Mouse (Mus musculus): ENCODE results near the gene Gm5751. TPM values are rescaled to one million over a fixed set of nuclear protein-coding genes. Genes with fewer than 3 reads are reported as not detected.
"Not testable (repeated sequence)": the region's sequence is repeated elsewhere in the genome, so short reads cannot be mapped to it uniquely, and the experiment has no call there.

The Gm5751 gene
- polyA plus RNA-seq (2015; fragmentation: Nextera tagmentation; extraction: Ambion mirVana), result not detected in 2 replicates

DNA sequence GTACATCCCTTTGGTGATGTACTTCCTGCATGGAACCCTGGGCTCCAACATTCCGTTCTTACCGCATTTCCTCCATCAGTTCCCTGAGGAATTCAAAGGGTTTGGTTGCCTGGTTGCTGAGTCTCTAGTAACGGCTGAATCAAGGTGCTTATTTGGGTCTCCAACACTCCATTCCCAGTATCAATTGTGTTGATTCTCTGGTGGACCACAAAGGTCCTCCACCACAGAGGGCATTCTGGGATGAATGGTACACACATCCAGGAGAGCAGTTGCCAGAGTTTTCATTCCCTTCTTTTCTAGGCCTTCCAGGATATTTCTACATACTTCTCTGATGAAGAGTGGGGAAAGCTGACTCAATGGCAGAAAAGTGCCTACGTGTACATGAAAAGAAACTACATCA is at the start of gene Gm5751:
Gene Gm5751 (plus strand): TSS at position 301 of the 400 bp plus-strand sequence.
- H3K4me1 ChIP-seq; ATAC-seq (ENCODE audit: low FRiP score); H3K27ac ChIP-seq (replicated peaks); H3K36me3 ChIP-seq; H3K27me3 ChIP-seq (replicated peaks); H3K4me2 ChIP-seq; H3K4me3 ChIP-seq (replicated peaks); H3K9ac ChIP-seq (replicated peaks); H3K9me3 ChIP-seq (replicated peaks): not testable (repeated sequence)
- WGBS, result 95% methylated on average over 4 of the region's 4 CpGs

GRCm38 (mm10) chrX:8832043-8832442 is 42.0 kb upstream of the Gm5751 start:
- Histone ChIP-seq H3K4me1 (no peaks in the 10 kb centered on the region), H3K9ac (replicated peaks) (no peak overlapping the region), H3K4me2 (no peak overlapping the region), H3K27me3 (replicated peaks) (no peaks in the 10 kb centered on the region), H3K27ac (replicated peaks) (no peak overlapping the region), H3K36me3 (no peaks in the 10 kb centered on the region), H3K4me3 (replicated peaks) (no peak overlapping the region), H3K9me3 (replicated peaks) (no peaks in the 10 kb centered on the region)
- ATAC-seq (ENCODE audit: low FRiP score), result no peak

DNA sequence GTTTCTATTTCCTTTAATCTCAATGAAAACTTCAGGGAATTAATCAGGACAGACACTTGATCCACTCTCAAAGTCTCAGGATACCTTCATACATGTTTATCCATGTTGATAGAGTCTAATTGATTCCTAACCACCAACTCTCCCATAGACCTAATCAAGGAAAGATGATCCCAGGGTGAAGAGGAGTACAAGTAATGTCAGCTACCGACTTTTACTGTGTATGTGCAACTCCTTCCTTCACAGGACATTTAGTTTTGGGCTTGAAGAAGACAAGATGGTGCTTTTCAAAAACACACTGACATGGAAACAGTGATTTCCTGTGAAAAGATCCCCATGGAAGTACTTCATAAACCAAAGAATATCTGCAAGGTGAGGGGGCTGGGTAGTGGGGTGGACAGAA is 30.4 kb upstream of the Gm5751 start, which contains the start of gene Gm6592:
Gene Gm6592 (plus strand): TSS at position 301 of the 400 bp plus-strand sequence.
- Histone ChIP-seq H3K4me1 (no peaks in the 10 kb centered on the region), H3K36me3 (no peaks in the 10 kb centered on the region)
- 66% methylated on average over 1 of the region's 1 CpGs for WGBS

GRCm38 (mm10) chrX:8852486-8852885 is 21.6 kb upstream of the Gm5751 start:
- no peak overlapping the region for H3K27ac ChIP-seq (replicated peaks)
- WGBS, result 94% methylated on average over 10 of the region's 10 CpGs
- H3K4me3 ChIP-seq (replicated peaks), result no peak overlapping the region
- H3K27me3 ChIP-seq (replicated peaks), result no peaks in the 10 kb centered on the region
- no peaks in the 10 kb centered on the region for H3K36me3 ChIP-seq
- no peak overlapping the region for H3K9ac ChIP-seq (replicated peaks)
- no peaks in the 10 kb centered on the region for H3K9me3 ChIP-seq (replicated peaks)
- H3K4me2 ChIP-seq, result no peak overlapping the region
- H3K4me1 ChIP-seq, result no peaks in the 10 kb centered on the region
- ATAC-seq (ENCODE audit: low FRiP score), result no peak

More for the DNA sequence above, 30.4 kb upstream of the Gm5751 start, which contains the start of gene Gm6592:
- Histone ChIP-seq H3K9me3 (replicated peaks) (no peaks in the 10 kb centered on the region), H3K27me3 (replicated peaks) (no peaks in the 10 kb centered on the region), H3K27ac (replicated peaks) (no peak within 1 kb of the TSS), H3K4me2 (no peak within 1 kb of the TSS), H3K4me3 (replicated peaks) (no peak within 1 kb of the TSS), H3K9ac (replicated peaks) (no peak within 1 kb of the TSS)
- ATAC-seq (ENCODE audit: low FRiP score), result no peak

DNA sequence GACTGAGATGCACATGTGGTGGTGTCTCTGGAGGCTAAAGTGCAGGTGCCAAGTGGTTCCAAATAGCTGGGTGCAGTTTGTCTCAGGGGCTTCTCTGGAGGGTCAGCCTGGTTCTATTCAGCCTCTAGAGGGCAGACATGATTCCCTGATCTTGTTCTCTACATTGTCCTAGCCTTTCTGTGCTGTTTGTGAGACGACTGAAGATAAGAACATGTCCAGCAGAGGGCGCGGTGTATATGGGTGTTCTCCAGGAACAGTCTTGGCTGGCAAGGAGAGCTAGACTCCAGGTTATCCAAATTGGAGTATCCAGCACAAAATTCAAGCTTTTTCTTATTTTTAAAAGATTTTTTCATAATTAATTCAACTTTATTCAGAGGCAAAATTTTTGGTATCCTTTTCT is 9.7 kb upstream of the Gm5751 start:
- 15% methylated on average over 3 of the region's 3 CpGs for WGBS
- H3K4me3 ChIP-seq (replicated peaks); H3K4me2 ChIP-seq; H3K9ac ChIP-seq (replicated peaks); H3K36me3 ChIP-seq; H3K27me3 ChIP-seq (replicated peaks); H3K9me3 ChIP-seq (replicated peaks); ATAC-seq (ENCODE audit: low FRiP score); H3K4me1 ChIP-seq; H3K27ac ChIP-seq (replicated peaks): not testable (repeated sequence)

- H3K4me1 ChIP-seq, result no peaks in the 10 kb centered on the region
- no peaks in the 10 kb centered on the region for H3K27me3 ChIP-seq (replicated peaks)
- H3K36me3 ChIP-seq, result 0 out of 2 replicates have a peak, but pooled peaks cover 3% of the 10 kb centered on the region
- no peak overlapping the region for H3K4me2 ChIP-seq
- no peak overlapping the region for H3K4me3 ChIP-seq (replicated peaks)
- no peak overlapping the region for H3K9ac ChIP-seq (replicated peaks)
- no peak for ATAC-seq (ENCODE audit: low FRiP score)
- no peaks in the 10 kb centered on the region for H3K9me3 ChIP-seq (replicated peaks)
- 70% methylated on average over 4 of the region's 4 CpGs for WGBS
- H3K27ac ChIP-seq (replicated peaks), result no peak overlapping the region
Observed at GRCm38 (mm10) chrX:8884336-8884735, 10.3 kb downstream of the Gm5751 start.

- peak overlapping the region; percentile 52 for H3K4me3 ChIP-seq (replicated peaks)
- peak overlapping the region; percentile 61 for H3K4me2 ChIP-seq
- no peaks in the 10 kb centered on the region for H3K9me3 ChIP-seq (replicated peaks)
- ATAC-seq (ENCODE audit: low FRiP score), result peak; percentile 73
- peak overlapping the region; percentile 84; the same call in 1 of the 2 replicates for H3K27ac ChIP-seq (replicated peaks)
- H3K36me3 ChIP-seq, result 0 out of 2 replicates have a peak, but pooled peaks cover 3% of the 10 kb centered on the region
- WGBS, result 37% methylated on average over 8 of the region's 9 CpGs
- peaks cover 7% of the 10 kb centered on the region; the same call in 1 of the 2 replicates for H3K4me1 ChIP-seq
- H3K27me3 ChIP-seq (replicated peaks), result no peaks in the 10 kb centered on the region
- peak overlapping the region; percentile 72 for H3K9ac ChIP-seq (replicated peaks)
Observed at GRCm38 (mm10) chrX:8891975-8892342, 17.9 kb downstream of the Gm5751 start.

DNA sequence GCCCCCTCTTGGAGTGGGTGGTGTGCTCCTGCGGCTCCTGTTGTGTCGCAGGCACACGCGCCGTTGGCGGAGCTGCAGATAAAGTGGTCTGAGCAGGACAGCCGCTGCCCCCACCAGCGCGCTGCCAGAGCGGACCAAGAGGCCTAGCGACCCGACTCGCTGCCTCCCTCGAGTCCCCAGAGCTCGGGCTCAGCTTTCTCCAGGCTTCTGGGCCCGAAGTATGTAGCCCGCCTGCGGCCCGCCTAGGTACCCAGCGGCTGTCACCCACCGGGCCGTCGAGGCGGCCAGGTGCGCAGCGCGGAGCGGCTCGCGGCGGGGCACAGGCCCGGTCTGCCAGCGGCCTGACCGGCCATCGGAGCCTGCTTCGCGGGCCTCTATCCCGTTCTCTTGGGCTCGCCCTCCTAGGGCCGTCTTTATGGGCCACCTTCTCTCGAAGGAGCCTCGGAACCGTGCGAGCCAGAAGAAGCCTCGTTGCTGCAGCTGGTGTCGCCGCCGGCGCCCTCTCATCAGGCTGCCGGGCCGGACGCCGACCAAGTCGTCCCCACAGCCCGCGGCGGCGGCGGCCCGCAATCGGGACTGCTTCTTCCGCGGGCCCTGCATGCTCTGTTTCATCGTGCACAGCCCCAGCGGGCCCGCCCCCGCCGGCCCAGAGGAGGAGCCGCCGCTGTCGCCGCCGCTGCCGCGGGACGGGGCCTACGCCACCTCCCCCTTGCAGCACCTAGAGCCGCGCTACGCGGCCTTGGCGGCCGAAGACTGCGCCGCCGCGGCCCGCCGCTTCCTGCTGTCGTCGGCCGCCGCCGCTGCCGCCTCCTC is 18.5 kb downstream of the Gm5751 start, which contains the start of gene B630019K06Rik:
Gene B630019K06Rik (plus strand): TSS at position 40 of the 813 bp plus-strand sequence.
- Histone ChIP-seq H3K27ac (replicated peaks) (peak within 1 kb of the TSS; percentile 84), H3K36me3 (0 out of 2 replicates have a peak, but pooled peaks cover 3% of the 10 kb centered on the region), H3K4me1 (peaks cover 7% of the 10 kb centered on the region; the same call in 1 of the 2 replicates), H3K4me2 (peak within 1 kb of the TSS; percentile 61), H3K9ac (replicated peaks) (peak within 1 kb of the TSS; percentile 72), H3K27me3 (replicated peaks) (no peaks in the 10 kb centered on the region), H3K9me3 (replicated peaks) (no peaks in the 10 kb centered on the region), H3K4me3 (replicated peaks) (peak within 1 kb of the TSS; percentile 52)
- ATAC-seq (ENCODE audit: low FRiP score), result peak; percentile 90
- 26% methylated on average over 59 of the region's 95 CpGs for WGBS

DNA sequence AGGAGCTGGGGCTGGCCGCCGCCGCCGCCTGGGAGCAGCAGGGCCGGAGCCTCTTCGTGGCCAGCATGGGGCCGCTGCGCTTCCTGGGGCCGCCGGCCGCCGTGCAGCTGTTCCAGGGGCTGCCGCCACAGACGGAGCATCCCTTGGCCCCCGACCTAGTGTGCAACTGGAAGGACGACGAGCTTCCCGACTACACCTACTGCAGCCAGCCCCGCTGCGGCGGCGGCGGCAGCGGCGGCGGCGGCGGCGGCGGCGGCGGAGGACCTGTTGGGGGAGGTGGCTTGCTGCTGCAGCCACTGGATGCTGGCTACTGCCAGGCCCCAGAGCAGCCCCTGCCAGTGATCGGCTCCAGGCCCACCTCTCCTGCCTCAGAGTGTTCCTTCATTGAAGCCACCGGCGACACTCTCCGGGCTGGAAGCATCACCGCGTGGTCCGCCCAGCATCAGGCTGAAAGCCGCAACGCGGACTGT is 19.2 kb downstream of the Gm5751 start:
- peak overlapping the region; percentile 84 for H3K27ac ChIP-seq (replicated peaks)
- H3K4me2 ChIP-seq, result peak overlapping the region; percentile 61
- H3K9ac ChIP-seq (replicated peaks), result peak overlapping the region; percentile 72
- H3K9me3 ChIP-seq (replicated peaks), result no peaks in the 10 kb centered on the region
- peaks cover 7% of the 10 kb centered on the region; the same call in 1 of the 2 replicates for H3K4me1 ChIP-seq
- ATAC-seq (ENCODE audit: low FRiP score), result peak; percentile 69
- H3K36me3 ChIP-seq, result no peaks in the 10 kb centered on the region
- H3K27me3 ChIP-seq (replicated peaks), result no peaks in the 10 kb centered on the region
- H3K4me3 ChIP-seq (replicated peaks), result peak overlapping the region; percentile 52
- WGBS, result 27% methylated on average over 35 of the region's 42 CpGs

DNA sequence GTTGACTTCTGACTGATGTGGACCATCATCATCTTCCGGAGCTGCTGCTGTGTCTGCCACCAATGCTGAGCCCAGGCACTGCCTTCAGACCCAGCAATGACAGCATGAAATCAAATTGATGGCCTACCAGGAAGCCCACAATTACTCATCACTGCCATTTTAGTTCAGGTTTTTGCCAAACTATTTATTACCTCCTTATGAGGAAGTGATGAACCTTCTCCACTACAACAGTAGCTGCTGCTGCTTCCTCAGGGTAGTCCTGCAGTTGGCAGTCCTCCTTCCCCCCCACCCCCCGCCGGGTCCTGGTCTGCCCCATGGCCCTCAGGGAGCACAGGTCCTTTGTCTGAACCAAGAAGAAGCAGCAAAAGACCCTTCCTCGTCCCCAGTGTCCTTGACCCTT is 26.8 kb downstream of the Gm5751 start:
- 69% methylated on average over 4 of the region's 4 CpGs for WGBS

DNA sequence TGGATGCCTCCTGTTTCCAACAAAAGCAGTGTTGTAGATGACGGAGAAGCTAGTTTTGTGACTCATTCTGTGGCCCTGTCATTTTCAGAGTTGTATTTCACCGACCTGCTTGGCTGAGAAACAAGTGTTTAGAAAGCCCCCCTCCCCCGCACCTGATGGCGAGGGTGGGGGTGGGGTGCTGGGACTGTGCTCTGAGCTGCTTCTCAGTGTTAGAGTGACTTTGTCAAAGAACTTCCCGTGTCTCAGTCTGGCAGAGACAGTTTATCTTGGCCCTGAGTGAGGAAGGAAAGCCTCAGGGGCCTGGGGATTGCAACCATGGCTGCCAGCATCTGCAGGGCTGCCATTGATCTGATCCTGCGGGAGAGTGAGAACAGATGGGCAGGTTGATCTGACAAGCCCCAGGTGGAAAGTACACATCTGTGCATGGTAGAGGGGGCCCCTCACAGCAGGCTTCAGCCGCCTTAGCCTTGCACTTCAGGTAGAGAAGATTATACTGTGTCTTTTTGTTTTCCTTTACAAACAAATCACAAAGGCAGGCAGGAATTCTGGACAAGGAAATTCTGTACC is 27.9 kb downstream of the Gm5751 start:
- H3K4me3 ChIP-seq (replicated peaks), result no peak overlapping the region
- no peaks in the 10 kb centered on the region for H3K27me3 ChIP-seq (replicated peaks)
- no peak overlapping the region for H3K27ac ChIP-seq (replicated peaks)
- ATAC-seq (ENCODE audit: low FRiP score), result peak; percentile 24; the same call in 1 of the 2 replicates
- H3K9ac ChIP-seq (replicated peaks), result no peak overlapping the region
- H3K4me2 ChIP-seq, result no peak overlapping the region
- no peaks in the 10 kb centered on the region for H3K36me3 ChIP-seq
- WGBS, result 46% methylated on average over 7 of the region's 7 CpGs
- H3K4me1 ChIP-seq, result peaks cover 6% of the 10 kb centered on the region
- H3K9me3 ChIP-seq (replicated peaks), result no peaks in the 10 kb centered on the region

More for the DNA sequence above, 26.8 kb downstream of the Gm5751 start:
- Histone ChIP-seq H3K36me3 (no peaks in the 10 kb centered on the region), H3K9me3 (replicated peaks) (no peaks in the 10 kb centered on the region), H3K4me3 (replicated peaks) (no peak overlapping the region), H3K27me3 (replicated peaks) (no peaks in the 10 kb centered on the region), H3K4me2 (no peak overlapping the region), H3K4me1 (peaks cover 6% of the 10 kb centered on the region), H3K9ac (replicated peaks) (no peak overlapping the region), H3K27ac (replicated peaks) (no peak overlapping the region)
- no peak for ATAC-seq (ENCODE audit: low FRiP score)
